Mouse (Mus musculus): ENCODE measurements at regions not wholly inside any gene's neighbourhood (a gene's known extent, or its start where the extent isn't known, plus 50 kb on each side); places are given as distances from the start of the nearest gene placed in this dataset.

DNA sequence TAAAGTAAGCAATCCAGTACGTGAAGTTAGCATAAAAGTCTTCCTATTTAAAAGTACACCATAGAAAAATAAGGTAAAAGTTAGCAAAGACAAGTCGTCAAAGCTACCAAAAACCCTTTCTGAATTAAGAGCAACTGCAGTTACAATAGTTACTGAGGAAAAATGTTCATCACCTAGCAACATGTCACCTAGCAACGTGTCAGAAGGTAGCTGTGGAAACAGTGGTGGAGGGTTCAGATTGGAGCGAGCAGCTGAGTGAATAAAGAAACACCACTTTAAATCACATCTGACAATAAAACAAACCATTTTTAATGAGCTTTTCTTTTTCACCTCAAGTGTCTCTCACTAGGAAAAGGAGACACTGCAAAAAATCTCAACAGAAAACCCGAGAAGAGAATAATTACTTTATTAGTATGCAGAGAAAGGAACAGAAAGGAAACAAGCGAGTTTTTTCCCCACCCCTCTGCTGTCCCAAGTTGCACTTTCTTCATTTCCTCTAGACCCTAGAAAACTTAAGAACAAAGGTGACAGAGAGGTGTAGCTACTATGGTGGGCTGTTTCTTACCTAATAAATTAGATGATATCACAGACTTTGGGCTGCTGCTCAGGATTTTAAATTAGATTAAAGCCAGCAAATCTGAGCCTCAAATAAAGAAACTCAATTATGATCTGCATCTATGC is 275.4 kb downstream of the 1700017N19Rik start:
- ATAC-seq (replicated peaks; ENCODE audit: low FRiP score, low TSS enrichment, poor library complexity, severe bottlenecking), result no peak

DNA sequence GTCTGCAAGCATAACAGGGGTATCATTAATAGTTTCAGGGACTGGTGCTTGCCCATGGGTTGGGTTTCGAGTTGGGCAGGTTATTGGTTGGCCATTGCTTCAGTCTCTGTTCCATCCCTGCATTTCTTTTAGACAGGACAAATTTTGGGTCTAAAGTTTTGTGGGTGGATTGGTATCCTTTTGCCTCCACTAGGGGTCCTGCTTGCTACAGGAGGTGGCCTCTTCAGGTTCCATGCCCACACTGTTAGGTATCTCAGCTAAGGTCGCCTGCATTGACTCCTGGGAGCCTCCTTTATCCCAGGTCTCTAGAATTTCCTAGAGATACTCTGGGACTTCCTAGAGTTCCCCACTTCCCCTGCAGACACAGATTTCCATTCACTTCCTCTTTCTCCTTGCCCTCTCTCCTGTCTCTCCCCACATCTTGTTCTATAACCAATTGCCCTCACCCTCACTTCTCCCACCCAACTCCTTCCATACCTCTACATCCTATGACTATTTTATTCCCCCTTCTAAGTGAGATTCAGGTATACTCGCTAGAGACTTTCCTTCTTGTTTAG is 278.2 kb downstream of the 1700017N19Rik start:
- no peak for ATAC-seq (replicated peaks; ENCODE audit: low FRiP score, low TSS enrichment, poor library complexity, severe bottlenecking)

DNA sequence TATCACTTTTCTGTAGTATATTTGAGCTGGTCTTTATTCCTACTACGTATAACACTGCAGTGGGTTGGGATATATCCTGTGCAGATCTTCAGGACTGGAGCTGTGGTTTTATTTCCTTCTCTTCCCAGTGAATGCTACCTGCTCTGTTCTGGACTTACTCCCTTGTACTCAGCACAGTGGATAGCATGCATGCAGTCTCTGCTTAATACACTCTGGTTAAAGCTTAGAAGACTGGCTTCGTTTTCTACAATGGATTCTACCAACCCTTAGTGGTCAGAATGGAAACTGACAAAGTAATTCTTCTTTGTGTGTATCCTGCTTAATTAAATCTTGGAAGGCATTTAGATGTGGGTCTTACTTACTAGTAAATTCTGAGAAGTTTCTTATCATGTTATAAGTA is 292.3 kb downstream of the 1700017N19Rik start:
- no peak for ATAC-seq (replicated peaks; ENCODE audit: low FRiP score, low TSS enrichment, poor library complexity, severe bottlenecking)

DNA sequence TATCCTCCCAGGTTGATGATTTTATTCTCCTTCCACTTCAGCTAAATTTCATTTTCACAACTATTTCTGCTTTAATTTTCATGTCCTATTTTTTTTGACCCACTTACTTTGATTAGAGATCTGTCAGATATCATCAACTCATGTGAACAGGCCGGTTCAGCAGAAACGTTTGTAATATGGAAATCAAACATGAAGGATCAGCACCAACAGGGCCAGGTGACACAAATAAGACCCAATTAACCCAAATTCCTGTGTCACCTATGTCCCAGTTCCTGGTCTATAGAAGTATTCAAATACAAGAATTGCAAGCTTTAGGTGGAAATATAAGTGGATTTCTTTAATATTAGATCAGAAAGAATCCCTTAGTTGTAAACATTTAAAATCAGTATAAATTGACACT is 332.7 kb downstream of the 1700017N19Rik start:
- ATAC-seq (replicated peaks; ENCODE audit: low FRiP score, low TSS enrichment, poor library complexity, severe bottlenecking), result no peak

DNA sequence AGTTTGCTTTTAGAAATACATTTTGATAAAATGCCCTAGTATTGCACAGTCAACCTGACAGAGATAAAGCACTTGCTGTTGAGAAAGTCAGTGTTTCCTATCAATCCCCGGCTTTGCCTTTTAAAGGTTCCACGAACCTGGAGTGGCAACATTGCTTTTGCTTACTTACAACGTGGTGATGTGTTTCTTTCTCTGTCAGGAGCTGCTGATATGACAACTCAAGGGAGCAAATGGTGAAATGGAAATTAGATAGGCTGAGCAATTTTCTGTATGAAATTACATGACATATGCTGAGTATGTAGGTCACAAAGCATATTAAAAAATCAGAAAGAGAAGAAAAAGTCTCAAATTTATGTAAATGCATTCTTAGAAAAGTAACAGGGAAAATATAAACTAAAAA is 336.8 kb downstream of the 1700017N19Rik start:
- no peak for ATAC-seq (replicated peaks; ENCODE audit: low FRiP score, low TSS enrichment, poor library complexity, severe bottlenecking)

DNA sequence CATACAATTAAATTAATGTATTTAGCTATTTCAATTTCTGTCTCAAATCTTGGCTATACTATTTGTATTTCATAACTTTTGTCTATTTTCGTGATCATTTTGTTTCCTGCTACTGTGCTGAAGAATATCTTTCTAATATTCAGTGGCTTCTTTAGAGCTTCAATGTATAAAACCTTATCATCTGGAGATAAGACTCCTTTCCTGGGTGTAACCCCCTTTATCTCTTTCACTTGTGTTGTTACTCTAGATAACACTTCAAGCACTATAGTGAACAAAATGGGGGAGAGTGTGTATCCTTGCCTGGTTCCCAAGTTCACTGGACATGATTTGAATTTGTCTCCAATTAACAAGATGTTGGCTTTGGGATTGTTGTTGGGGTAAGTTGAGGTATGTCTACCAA is 341.5 kb downstream of the 1700017N19Rik start:
- ATAC-seq (replicated peaks; ENCODE audit: low FRiP score, low TSS enrichment, poor library complexity, severe bottlenecking), result no peak

DNA sequence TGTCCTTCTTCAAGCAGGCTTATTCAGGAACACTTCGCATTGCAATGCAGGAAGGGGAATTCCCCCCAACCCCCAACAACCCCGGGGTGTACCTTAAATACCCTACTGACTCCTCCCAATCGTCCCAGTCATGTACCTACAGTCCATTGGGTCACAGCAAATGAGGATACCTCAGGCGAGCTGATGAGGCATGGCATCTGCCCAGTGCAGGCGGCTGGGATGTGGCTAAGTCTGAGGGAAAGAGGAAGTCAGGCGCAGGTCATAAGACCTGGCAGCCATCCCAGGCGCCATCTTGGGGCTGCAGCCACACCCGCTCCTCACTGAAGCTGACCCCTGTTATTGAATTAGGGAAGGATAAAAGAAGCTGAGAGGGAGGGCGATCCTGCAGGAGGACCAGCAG is 368.1 kb downstream of the 1700017N19Rik start:
- no peak for ATAC-seq (replicated peaks; ENCODE audit: low FRiP score, low TSS enrichment, poor library complexity, severe bottlenecking)

DNA sequence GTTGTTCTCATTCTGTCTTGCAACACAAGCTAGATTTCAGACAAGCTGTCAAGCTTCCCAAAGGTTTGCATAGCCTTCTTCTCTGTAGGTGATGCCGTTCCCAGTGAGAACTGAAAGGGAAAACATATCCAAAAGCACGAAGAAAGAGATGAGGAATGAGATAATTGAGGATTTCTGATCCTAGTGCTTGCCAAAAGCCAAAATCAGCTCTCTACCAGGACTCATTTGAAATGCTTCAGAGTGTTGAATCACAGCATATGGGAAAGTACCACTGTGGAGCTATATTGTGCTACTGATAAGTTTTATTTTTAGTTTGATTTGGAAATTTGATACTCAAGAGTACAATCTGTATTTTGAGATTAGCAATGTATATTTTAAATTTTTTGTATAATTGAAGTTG is 413.2 kb downstream of the 1700017N19Rik start:
- no peak for ATAC-seq (replicated peaks; ENCODE audit: low FRiP score, low TSS enrichment, poor library complexity, severe bottlenecking)

DNA sequence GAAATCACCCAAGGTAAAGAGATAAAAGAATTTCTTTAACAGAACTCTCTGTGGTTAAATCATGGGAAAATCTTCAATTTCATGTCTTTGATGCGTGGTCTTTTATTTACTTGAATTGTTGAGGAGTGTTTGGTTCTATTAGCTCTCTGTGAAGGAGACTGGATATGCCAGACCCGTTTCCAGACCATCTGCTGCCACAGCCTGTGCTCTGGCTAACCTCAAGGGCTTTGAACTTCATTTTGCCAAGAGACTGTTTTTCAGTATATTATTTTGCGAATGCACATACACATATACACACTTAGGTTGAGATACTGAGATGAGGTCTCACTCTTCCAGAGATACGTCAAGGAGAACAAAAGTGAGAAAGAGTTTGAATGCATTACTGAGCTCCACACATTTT is 414.4 kb downstream of the 1700017N19Rik start:
- ATAC-seq (replicated peaks; ENCODE audit: low FRiP score, low TSS enrichment, poor library complexity, severe bottlenecking), result no peak

DNA sequence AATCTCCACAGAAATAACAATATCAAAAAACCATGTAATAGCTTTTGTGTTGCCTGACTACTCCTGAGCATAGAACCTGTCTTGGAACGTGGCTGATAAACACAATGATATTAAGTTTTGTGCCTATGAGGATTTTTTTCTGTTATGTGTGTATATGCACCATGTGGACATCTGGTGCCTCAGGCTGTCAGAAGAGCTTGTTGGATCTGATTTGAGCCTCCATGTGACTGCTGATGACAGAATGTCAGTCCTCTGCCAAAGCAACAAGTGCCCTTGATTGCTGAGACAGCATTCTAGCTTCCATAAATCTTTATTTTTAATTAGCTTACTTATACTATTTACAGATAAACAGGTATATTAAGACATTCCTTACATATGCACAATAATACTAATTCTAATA is 425.1 kb downstream of the 1700017N19Rik start:
- ATAC-seq (replicated peaks; ENCODE audit: low FRiP score, low TSS enrichment, poor library complexity, severe bottlenecking), result no peak

DNA sequence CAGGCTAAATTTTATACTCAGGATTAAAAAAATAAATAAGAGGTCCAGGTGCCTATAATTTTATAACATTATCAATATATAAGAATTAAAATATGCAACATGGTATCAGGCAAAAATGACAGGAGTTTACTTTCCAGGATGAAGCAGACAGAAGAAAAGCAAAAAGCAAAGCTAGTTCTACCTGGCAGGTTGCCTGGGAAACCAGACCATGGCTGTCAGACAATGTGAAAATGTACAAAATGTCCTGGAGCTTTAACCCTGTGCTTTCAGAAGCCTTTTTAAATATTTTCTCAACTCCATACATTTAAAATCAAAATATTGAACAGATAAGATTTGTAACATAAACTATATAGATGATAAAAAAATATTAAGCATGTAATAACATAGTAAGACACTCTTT is 448.3 kb downstream of the 1700017N19Rik start:
- ATAC-seq (replicated peaks; ENCODE audit: low FRiP score, low TSS enrichment, poor library complexity, severe bottlenecking), result no peak

DNA sequence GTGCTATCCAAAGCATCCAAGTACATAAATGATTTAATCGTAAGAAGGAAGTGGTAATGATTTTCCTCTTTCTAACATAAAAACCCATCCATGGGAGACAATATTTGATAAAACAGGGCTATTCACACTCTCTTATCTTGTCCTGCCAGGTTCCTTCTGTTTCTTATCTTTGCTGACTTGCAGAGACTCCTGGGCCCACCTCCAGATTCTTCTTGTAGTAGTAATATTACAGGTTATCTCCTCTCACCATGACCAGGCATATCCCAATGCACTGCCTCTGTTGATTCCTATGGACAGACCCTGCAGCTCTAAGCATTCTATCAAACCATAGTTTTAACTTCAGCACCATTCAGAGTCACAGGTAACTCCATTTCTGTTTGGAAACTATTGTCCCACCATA is 448.8 kb downstream of the 1700017N19Rik start:
- peak; percentile 97 for ATAC-seq (replicated peaks; ENCODE audit: low FRiP score, low TSS enrichment, poor library complexity, severe bottlenecking)

All from megakaryocyte-erythroid progenitor cell, adult 5-6 weeks (primary cell).